Mouse (Mus musculus): Measurements from ENCODE around the gene Tk1.

DNA sequence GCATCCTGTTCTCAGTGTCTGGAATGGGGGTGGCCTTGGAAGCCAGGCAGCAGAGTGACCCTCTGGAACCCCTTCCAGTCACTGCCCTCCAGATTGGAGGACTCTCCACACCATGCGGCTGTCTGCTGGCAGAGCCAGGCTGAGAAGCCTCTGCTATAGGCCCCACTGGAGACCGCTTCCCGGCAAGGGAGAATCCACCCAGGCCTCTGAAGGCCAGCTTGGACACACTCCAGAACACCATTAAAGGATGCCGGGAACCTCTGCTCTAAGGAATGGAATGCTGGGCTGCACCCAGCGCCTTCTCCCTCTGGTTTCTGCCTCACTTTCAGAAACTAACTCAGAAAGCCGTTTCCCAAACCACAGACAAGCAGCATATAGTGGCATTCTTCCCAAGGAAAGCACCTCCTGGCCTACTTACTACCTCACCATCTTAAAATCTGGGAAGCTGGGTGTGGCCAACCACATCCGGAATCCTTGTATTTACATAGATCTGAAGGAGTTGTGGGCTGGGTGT lies 3.1 kb downstream of the Tk1 start:
- no peak for TF ChIP-seq POLR2A (IDR thresholded peaks at IDR 0.05; ENCODE audit: borderline replicate concordance, insufficient read depth, low read length)
- TF ChIP-seq CTCF (IDR thresholded peaks at IDR 0.05; ENCODE audit: borderline replicate concordance, insufficient read depth, low read depth, low read length), result no peak

Measured in cerebellum, adult 2 months (tissue).